Mouse (Mus musculus): ENCODE measurements around the gene Pip4k2b.

DNA sequence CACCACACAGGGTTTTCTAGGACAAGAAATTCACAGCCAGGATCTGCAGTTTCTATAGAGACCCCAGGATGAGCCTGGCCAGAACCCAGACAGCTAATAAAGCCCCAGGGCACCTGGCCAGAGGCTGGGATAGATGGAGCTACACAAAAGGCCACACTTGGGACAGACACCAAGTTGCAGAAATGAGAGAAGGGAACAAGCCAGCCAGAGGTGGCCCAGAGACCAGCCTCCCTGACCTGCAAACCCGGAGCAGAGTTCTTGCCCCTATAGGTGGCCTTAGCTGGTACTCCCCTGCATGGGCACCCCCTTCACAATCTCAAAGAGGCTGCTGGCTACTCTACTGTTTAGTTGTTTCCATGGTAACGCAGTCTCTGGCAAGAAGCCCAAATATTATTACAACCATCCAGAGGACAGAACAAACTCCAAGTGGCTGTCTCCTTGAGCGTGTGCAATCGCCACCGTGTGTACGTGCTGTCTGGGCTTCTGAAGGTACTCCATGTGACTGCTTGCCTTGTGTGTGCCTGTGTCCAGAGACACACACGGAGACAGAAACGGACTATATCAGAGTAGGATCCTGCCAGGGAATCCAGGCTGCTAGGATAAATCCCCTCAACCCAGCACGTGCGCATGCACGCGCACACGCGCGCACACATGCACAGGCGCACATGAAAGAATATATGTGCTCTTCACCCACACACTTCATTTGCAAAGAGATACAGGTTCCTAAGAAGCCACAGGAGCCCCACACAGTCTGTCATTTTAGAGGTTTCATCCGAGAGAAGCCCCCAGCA, 49.4 kb downstream of the Pip4k2b start:
- TF ChIP-seq CTCF (IDR thresholded peaks at IDR 0.05; ENCODE audit: insufficient read depth, low read depth, low read length) = no peak
- TF ChIP-seq POLR2A (IDR thresholded peaks at IDR 0.05; ENCODE audit: insufficient read depth, low read depth, low read length) = no peak

All from olfactory bulb, adult 2 months (tissue).